Mouse (Mus musculus) midbrain, embryonic 12.5 days (tissue): ENCODE data around the gene Arap1. TPM values are rescaled to one million over a fixed set of nuclear protein-coding genes. Genes with fewer than 3 reads are reported as not detected.

Source experiments
- ATAC-seq: fragments of 200-750 bp; cut with Nextera tagmentation; 2 replicates; pipeline ENCODE4 v1.8.0; 2017; ENCODE audit warnings: low read depth, moderate TSS enrichment, moderate library complexity; ENCODE audit not compliant: low FRiP score
- H3K27ac ChIP-seq: fragments of 300-500 bp; sonication (generic); replicated peaks from 2 replicates; pipeline ENCODE4 v1.5.1; 2016; ENCODE audit warnings: mild to moderate bottlenecking
- H3K27me3 ChIP-seq: fragments of 300-500 bp; sonication (generic); 2 replicates; pipeline ENCODE4 v1.6.1; 2016; ENCODE audit warnings: mild to moderate bottlenecking
- H3K36me3 ChIP-seq: fragments of 300-500 bp; sonication (generic); 2 replicates; pipeline ENCODE4 v1.6.1; 2016
- H3K4me1 ChIP-seq: fragments of 300-500 bp; sonication (generic); 2 replicates; pipeline ENCODE4 v1.6.1; 2016
- H3K4me2 ChIP-seq: fragments of 300-500 bp; sonication (generic); replicated peaks from 2 replicates; pipeline ENCODE4 v1.6.1; 2016; ENCODE audit warnings: mild to moderate bottlenecking, moderate library complexity
- H3K4me3 ChIP-seq: fragments of 300-500 bp; sonication (generic); 2 replicates; pipeline ENCODE4 v1.5.1; 2016; ENCODE audit warnings: mild to moderate bottlenecking
- H3K9ac ChIP-seq: fragments of 300-500 bp; sonication (generic); replicated peaks from 2 replicates; pipeline ENCODE4 v1.6.1; 2016; ENCODE audit warnings: mild to moderate bottlenecking, moderate library complexity
- H3K9me3 ChIP-seq: fragments of 300-500 bp; sonication (generic); 2 replicates; pipeline ENCODE4 v1.6.1; 2016; ENCODE audit warnings: mild to moderate bottlenecking
- WGBS: fragments of 180-500 bp; shearing (Covaris S2); methylation state at CpG from one replicate; pipeline ENCODE4 v1.1.7; 2016; 5-methylcytosine and 5-hydroxymethylcytosine counted together
- polyA plus RNA-seq: library from polyadenylated mRNA; unstranded; fragments of >200 nt; fragmentation: Nextera tagmentation; extraction: Ambion mirVana; gene quantifications from 2 replicates; pipeline ENCODE4 v1.2.1, GENCODE M21; 2016

Gene Arap1
- polyA plus RNA-seq, 1 experiment from 2014 or later: 15.0 TPM

DNA sequence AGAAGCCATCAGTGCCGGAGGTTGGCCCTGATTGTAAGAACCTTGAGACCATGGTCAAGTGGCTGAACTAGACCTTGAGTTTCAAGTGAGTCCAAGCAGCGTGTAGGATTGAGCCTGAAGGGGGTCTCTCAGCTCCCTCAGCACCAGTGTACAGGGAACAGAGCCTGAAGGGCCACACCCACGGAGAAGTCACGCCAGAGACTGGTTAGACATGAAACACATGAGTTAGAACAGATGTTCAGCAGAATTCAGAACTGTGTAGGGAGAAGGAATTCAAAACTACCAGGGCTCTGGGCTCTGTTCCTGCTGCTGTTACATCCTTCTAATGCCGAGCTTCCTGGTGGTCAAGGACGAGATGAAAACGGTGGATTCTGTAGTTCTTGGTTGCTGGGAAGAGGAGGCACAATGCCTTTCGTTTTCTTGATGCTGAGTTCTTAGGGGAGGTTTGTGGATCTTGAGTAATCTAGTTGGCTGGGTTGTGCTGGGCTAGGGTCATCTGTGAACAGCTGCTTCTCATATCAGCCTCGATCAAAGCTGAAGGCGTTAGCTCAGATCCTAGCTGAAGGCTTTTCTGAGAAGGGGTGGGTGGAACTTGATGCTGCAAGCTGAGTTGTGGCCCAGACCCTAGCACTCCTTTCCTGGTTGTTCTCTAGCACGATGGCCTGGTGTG, 62.5 kb downstream of the Arap1 start, which contains the start of gene Gm45837:
Gene Gm45837, plus strand, starts transcription at position 620 of the 670 bp plus-strand sequence.
- Histone ChIP-seq H3K27me3 (peaks cover 6% of the 10 kb centered on the region; the same call in 1 of the 2 replicates), H3K4me2 (no peak within 1 kb of the TSS), H3K36me3 (no peaks in the 10 kb centered on the region), H3K9ac (no peak within 1 kb of the TSS), H3K4me1 (peaks cover 11% of the 10 kb centered on the region), H3K27ac (no peak within 1 kb of the TSS), H3K4me3 (no peak within 1 kb of the TSS), H3K9me3 (no peaks in the 10 kb centered on the region)
- WGBS: 86% methylated on average over 11 of the region's 11 CpGs
- ATAC-seq: no peak

GRCm38 (mm10) chr7:101412796-101413195, 64.9 kb downstream of the Arap1 start:
- Histone ChIP-seq H3K9ac (no peak overlapping the region), H3K4me1 (peaks cover 15% of the 10 kb centered on the region), H3K4me3 (no peak overlapping the region), H3K9me3 (no peaks in the 10 kb centered on the region), H3K4me2 (no peak overlapping the region), H3K27me3 (peaks cover 16% of the 10 kb centered on the region), H3K27ac (no peak overlapping the region), H3K36me3 (no peaks in the 10 kb centered on the region)
- peak; percentile 48; the same call in 1 of the 2 replicates for ATAC-seq

- Histone ChIP-seq H3K9ac (no peak overlapping the region), H3K9me3 (no peaks in the 10 kb centered on the region), H3K27me3 (peaks cover 28% of the 10 kb centered on the region), H3K4me2 (no peak overlapping the region), H3K4me3 (no peak overlapping the region), H3K36me3 (no peaks in the 10 kb centered on the region), H3K27ac (no peak overlapping the region), H3K4me1 (peaks cover 19% of the 10 kb centered on the region)
- 55% methylated on average over 4 of the region's 4 CpGs for WGBS
- ATAC-seq: no peak
Measured at GRCm38 (mm10) chr7:101414209-101414608, 66.3 kb downstream of the Arap1 start.

GRCm38 (mm10) chr7:101414661-101415511, 67.0 kb downstream of the Arap1 start:
- peak overlapping the region; percentile 31; the same call in 1 of the 2 replicates for H3K27ac ChIP-seq
- H3K27me3 ChIP-seq: peaks cover 35% of the 10 kb centered on the region

DNA sequence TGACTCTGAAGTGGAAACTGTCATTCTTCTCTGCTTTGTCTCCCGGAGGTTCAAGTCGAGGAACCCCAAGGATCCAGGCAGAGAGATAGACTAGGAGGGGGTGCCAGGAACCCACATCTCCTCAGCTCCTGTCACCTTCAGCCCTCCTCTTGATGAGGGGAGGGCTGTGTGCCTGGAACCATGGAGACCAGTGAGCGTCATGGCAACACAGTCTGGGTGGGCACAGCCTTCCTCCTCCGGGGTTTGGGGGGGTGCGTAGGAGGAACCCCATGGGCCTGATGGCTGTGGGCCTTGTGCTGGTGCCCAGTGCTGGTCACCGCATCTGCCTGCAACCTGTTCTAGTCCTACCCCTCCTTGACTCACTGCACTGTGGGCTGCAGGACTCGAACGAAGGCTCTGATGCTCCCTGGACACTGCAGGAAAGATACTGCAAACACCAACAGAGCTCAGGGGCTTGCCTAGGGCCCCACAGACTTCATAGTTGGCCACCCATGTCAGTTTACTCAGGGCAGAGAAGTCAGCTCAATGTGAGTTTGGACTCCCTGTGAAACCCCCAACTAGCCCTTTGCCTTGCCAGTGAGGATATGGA, 67.7 kb downstream of the Arap1 start:
- H3K4me2 ChIP-seq: no peak overlapping the region
- peaks cover 41% of the 10 kb centered on the region for H3K27me3 ChIP-seq
- no peak overlapping the region for H3K4me3 ChIP-seq
- peaks cover 25% of the 10 kb centered on the region for H3K4me1 ChIP-seq
- WGBS: 36% methylated on average over 8 of the region's 8 CpGs
- peak overlapping the region; percentile 31; the same call in 1 of the 2 replicates for H3K27ac ChIP-seq
- no peaks in the 10 kb centered on the region for H3K36me3 ChIP-seq
- H3K9me3 ChIP-seq: no peaks in the 10 kb centered on the region
- ATAC-seq: peak; percentile 38
- H3K9ac ChIP-seq: no peak overlapping the region

More at GRCm38 (mm10) chr7:101414661-101415511, 67.0 kb downstream of the Arap1 start:
- Histone ChIP-seq H3K4me2 (no peak overlapping the region), H3K36me3 (no peaks in the 10 kb centered on the region), H3K9me3 (no peaks in the 10 kb centered on the region), H3K4me3 (no peak overlapping the region), H3K9ac (no peak overlapping the region; the same call in 1 of the 2 replicates), H3K4me1 (peaks cover 25% of the 10 kb centered on the region)
- peak; percentile 63 for ATAC-seq
- 29% methylated on average over 7 of the region's 7 CpGs for WGBS

DNA sequence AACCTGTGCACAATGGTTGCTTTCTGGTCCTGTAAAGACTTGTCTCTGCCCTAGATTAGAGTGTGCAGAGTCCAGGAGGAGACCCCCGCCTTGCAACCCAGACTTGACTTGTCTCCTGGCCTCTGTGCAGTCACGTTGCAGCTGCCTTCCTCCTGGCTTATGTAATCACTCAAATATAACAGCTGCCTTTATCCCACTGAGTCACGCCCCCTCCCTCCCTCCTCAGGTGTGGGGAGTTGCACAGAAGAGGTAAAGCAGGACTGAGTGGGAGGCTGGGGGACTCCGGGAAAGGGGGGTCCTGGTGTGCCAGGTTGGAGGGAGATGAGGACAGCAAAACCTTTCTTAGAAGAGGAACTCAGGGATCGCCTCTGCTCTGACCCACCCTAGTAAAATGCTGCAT, 68.5 kb downstream of the Arap1 start:
- Histone ChIP-seq H3K4me3 (no peak overlapping the region), H3K9ac (no peak overlapping the region), H3K4me2 (no peak overlapping the region), H3K36me3 (no peaks in the 10 kb centered on the region), H3K4me1 (peaks cover 29% of the 10 kb centered on the region), H3K9me3 (no peaks in the 10 kb centered on the region), H3K27me3 (peaks cover 48% of the 10 kb centered on the region), H3K27ac (no peak overlapping the region)
- WGBS: 69% methylated on average over 5 of the region's 5 CpGs
- ATAC-seq: no peak

DNA sequence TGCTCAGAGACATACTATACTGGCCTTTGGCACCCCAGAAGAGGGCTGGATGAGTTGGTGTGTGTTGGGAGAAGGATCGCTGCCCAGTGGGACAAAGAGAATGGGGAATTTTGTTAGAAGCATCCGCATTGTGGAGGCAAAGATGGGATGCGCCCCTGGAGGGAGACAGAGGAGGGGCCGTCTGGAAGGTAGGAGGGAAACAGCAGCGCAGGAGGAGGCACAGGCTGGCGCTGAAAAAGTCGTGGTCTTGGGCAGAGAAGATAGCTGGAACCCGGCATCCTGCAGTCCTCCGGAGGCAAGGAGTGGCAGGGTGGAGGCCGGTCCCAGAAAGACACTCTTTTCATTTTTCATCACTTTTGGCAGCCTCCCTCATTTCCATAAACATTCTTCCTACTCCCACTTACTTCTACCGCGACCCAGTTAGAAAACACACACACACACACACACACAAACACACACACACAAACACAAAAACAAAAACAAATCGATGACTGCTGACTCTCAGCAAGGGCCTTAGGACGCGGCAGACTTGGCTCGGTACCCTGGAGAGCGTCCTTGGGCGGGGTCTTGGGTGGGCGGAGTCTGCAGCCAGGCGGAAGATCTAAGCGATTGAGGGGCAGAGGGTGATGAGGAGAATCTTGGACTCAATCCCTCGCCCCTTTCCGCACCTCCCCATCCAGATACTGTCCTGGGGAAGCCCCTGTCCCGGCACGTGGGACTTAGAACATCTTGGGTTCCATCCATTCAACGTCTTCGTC, 71.3 kb downstream of the Arap1 start:
- no peak overlapping the region for H3K9ac ChIP-seq
- 5% methylated on average over 27 of the region's 27 CpGs for WGBS
- H3K4me2 ChIP-seq: peak overlapping the region; percentile 40
- no peak overlapping the region for H3K4me3 ChIP-seq
- no peaks in the 10 kb centered on the region for H3K36me3 ChIP-seq
- peaks cover 39% of the 10 kb centered on the region for H3K4me1 ChIP-seq
- peaks cover 60% of the 10 kb centered on the region for H3K27me3 ChIP-seq
- H3K9me3 ChIP-seq: no peaks in the 10 kb centered on the region
- no peak for ATAC-seq
- H3K27ac ChIP-seq: no peak overlapping the region

- Histone ChIP-seq H3K36me3 (no peaks in the 10 kb centered on the region), H3K4me1 (peaks cover 24% of the 10 kb centered on the region), H3K27ac (peak within 1 kb of the TSS; percentile 35; the same call in 1 of the 2 replicates), H3K4me3 (peak within 1 kb of the TSS; percentile 25), H3K27me3 (peaks cover 59% of the 10 kb centered on the region), H3K9ac (peak within 1 kb of the TSS; percentile 41; the same call in 1 of the 2 replicates), H3K9me3 (no peaks in the 10 kb centered on the region), H3K4me2 (peak within 1 kb of the TSS; percentile 42)
- WGBS: 10% methylated on average over 6 of the region's 6 CpGs
- ATAC-seq: peak; percentile 42; the same call in 1 of the 2 replicates
Measured at GRCm38 (mm10) chr7:101421529-101421928, 73.7 kb downstream of the Arap1 start, which contains the start of gene Pde2a. Gene Pde2a (plus strand): TSS chr7:101421691.

- H3K9me3 ChIP-seq: no peaks in the 10 kb centered on the region
- WGBS: 21% methylated on average over 3 of the region's 3 CpGs
- no peak for ATAC-seq
- peaks cover 56% of the 10 kb centered on the region for H3K27me3 ChIP-seq
- H3K4me3 ChIP-seq: peak overlapping the region; percentile 25
- no peaks in the 10 kb centered on the region for H3K36me3 ChIP-seq
- H3K4me2 ChIP-seq: peak overlapping the region; percentile 42
- H3K4me1 ChIP-seq: peaks cover 27% of the 10 kb centered on the region
- H3K27ac ChIP-seq: peak overlapping the region; percentile 35; the same call in 1 of the 2 replicates
- H3K9ac ChIP-seq: peak overlapping the region; percentile 41; the same call in 1 of the 2 replicates
Measured at GRCm38 (mm10) chr7:101422069-101422468, 74.2 kb downstream of the Arap1 start.

GRCm38 (mm10) chr7:101422646-101423045, 74.8 kb downstream of the Arap1 start:
- H3K27me3 ChIP-seq: peaks cover 50% of the 10 kb centered on the region
- H3K9me3 ChIP-seq: no peaks in the 10 kb centered on the region
- H3K4me2 ChIP-seq: no peak overlapping the region
- ATAC-seq: no peak
- H3K27ac ChIP-seq: no peak overlapping the region
- H3K4me3 ChIP-seq: no peak overlapping the region
- H3K4me1 ChIP-seq: peaks cover 29% of the 10 kb centered on the region
- no peaks in the 10 kb centered on the region for H3K36me3 ChIP-seq
- 83% methylated on average over 8 of the region's 8 CpGs for whole genome bisulfite sequencing
- H3K9ac ChIP-seq: no peak overlapping the region

- H3K27ac ChIP-seq: no peak overlapping the region
- ATAC-seq: no peak
- no peaks in the 10 kb centered on the region for H3K36me3 ChIP-seq
- peaks cover 39% of the 10 kb centered on the region for H3K27me3 ChIP-seq
- H3K9ac ChIP-seq: no peak overlapping the region
- no peak overlapping the region for H3K4me3 ChIP-seq
- H3K4me1 ChIP-seq: peaks cover 27% of the 10 kb centered on the region
- 85% methylated on average over 6 of the region's 6 CpGs for WGBS
- no peak overlapping the region for H3K4me2 ChIP-seq
- H3K9me3 ChIP-seq: no peaks in the 10 kb centered on the region
Measured at GRCm38 (mm10) chr7:101423970-101424369, 76.1 kb downstream of the Arap1 start.
